Mouse (Mus musculus) ES-Bruce4 (cell line): ENCODE data around the gene Inppl1.

Source experiments
- CTCF ChIP-seq: IDR thresholded peaks from one replicate; pipeline ENCODE4 v1.8.1; 2011; ENCODE audit warnings: low read depth, low read length
- EP300 ChIP-seq: IDR thresholded peaks from 2 replicates; pipeline ENCODE4 v1.6.1; 2011; ENCODE audit warnings: low read depth, low read length; ENCODE audit not compliant: insufficient read depth
- POLR2A ChIP-seq: IDR thresholded peaks from one replicate; pipeline ENCODE4 v1.8.1; 2011; ENCODE audit warnings: low read length; ENCODE audit not compliant: insufficient read depth

DNA sequence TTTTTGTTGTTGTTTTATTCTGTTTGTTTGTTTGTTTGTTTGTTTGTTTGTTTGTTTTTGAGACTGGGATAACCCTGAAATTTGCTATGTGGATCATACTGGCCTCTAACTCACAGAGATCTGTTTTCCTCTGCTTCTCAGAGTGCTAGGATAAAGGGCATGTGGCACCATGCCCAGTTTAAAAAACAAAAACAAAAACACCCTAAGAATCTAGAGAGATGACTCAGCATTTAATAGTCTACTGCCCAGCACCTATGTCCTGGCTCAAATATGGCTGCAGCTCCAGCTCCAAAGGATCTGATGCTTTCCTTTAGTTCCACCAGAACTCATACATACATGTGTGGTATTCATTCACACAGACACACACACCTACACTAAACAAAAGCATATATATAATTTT is 22.9 kb upstream of the Inppl1 start:
- no peak for TF ChIP-seq CTCF
- no peak for TF ChIP-seq POLR2A
- TF ChIP-seq EP300: no peak
